Mouse (Mus musculus) testis, adult 2 months (tissue): ENCODE measurements around the gene Ddx18. TPM values are rescaled to one million over a fixed set of nuclear protein-coding genes. Genes with fewer than 3 reads are reported as not detected.

Experiments used
- H3K27ac ChIP-seq: fragments of 200-500 bp; 2 replicates; pipeline ENCODE4 v1.5.1; 2012; ENCODE audit warnings: low read depth, low read length; ENCODE audit not compliant: control insufficient read depth, insufficient read depth
- H3K27me3 ChIP-seq: fragments of 200-500 bp; 2 replicates; pipeline ENCODE4 v1.6.1; 2012; ENCODE audit warnings: mild to moderate bottlenecking, low read length, moderate library complexity; ENCODE audit not compliant: control insufficient read depth, insufficient read depth
- H3K36me3 ChIP-seq: fragments of 200-500 bp; 2 replicates; pipeline ENCODE4 v1.6.1; 2012; ENCODE audit warnings: mild to moderate bottlenecking, low read length; ENCODE audit not compliant: control insufficient read depth, insufficient read depth
- H3K4me1 ChIP-seq: fragments of 200-500 bp; 2 replicates; pipeline ENCODE4 v1.6.1; 2012; ENCODE audit warnings: low read length; ENCODE audit not compliant: control insufficient read depth, insufficient read depth
- H3K4me3 ChIP-seq: fragments of 200-500 bp; 2 replicates; pipeline ENCODE4 v1.5.1; 2012; ENCODE audit warnings: low read depth, mild to moderate bottlenecking, low read length, moderate library complexity, mixed read lengths; ENCODE audit not compliant: control insufficient read depth
- CTCF ChIP-seq: fragments of 200-500 bp; IDR thresholded peaks from 2 replicates; pipeline ENCODE4 v1.5.1; 2012; ENCODE audit warnings: low read depth, mild to moderate bottlenecking, inconsistent platforms, low read length, moderate library complexity; ENCODE audit not compliant: control insufficient read depth, insufficient read depth, insufficient replicate concordance
- POLR2A ChIP-seq: fragments of 200-500 bp; IDR thresholded peaks from 2 replicates; pipeline ENCODE4 v1.6.1; 2012; ENCODE audit warnings: low read depth, mild to moderate bottlenecking, inconsistent platforms, low read length, moderate library complexity; ENCODE audit not compliant: control insufficient read depth
- polyA plus RNA-seq: library from polyadenylated mRNA; depleted of rRNA; stranded (reverse); fragments of >200 nt; gene quantifications from 2 replicates; pipeline ENCODE4 v1.2.3, GENCODE M21; 2012; rRNA removed

Gene Ddx18
- polyA plus RNA-seq: 49.0 and 56.6 TPM in 2 replicates

DNA sequence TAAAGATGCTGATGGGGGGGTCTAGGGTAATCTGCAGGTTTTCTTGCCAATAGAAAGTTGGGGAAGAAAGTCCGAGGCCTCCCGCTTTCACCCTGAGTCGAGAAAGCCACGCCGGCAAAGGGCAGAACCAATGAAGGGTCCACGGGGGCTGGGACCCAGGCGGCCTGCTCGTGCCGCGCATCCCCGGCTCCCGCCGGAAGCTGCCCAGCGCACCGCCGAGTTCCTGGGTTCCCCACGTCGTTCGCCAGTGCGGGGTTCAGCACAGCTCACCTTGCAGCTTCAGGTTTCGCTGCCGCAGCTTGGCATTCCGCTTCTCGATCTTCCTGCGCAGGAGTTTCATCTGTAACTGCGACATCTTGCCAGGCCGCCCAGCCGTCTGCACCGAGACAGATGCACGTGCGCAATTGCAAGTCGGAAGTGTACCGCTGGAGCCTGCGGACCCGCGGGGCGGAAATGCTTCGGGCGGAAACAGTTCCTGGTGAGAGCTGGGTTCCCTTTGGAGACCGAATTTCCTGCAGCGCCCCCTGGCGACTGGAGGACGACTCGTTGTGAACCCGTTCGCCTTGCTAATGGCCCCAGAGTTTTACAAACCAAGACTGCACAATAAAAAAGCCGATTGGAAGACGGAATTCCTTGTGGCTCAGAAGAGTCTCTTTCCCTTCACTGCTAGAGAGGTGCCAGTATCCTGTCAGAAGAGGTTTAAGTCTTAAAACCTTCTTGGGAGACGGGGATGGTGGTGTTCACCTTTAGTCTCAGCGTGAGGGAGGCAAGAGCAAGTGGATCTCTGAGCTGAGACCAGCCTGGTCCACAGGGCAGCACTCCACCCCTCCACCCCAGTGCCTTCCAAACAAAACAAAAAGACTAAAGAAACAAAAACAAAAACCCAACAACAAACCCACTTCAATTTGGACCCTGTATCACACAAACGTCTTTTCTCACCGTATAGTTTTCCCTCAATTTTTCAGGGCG is at the start of gene Ddx18:
Gene Ddx18, minus strand, starts transcription at position 469 of the 969 bp plus-strand sequence.
- Histone ChIP-seq H3K36me3 (no peaks in the 10 kb centered on the region; the same call in 1 of the 2 replicates), H3K27me3 (no peaks in the 10 kb centered on the region), H3K27ac (peak within 1 kb of the TSS; percentile 52), H3K4me3 (peak within 1 kb of the TSS; percentile 87), H3K4me1 (peaks cover 3% of the 10 kb centered on the region)
- TF ChIP-seq CTCF: peak; percentile 90; the same call in 1 of the 2 replicates
- TF ChIP-seq POLR2A: peak; percentile 49

GRCm38 (mm10) chr1:121608000-121608399 is 40.2 kb upstream of the Ddx18 start:
- H3K4me1 ChIP-seq: no peaks in the 10 kb centered on the region

GRCm38 (mm10) chr1:121605118-121605517 is 37.3 kb upstream of the Ddx18 start:
- H3K4me1 ChIP-seq: no peaks in the 10 kb centered on the region
- no peaks in the 10 kb centered on the region for H3K27me3 ChIP-seq
- no peak overlapping the region for H3K27ac ChIP-seq
- no peaks in the 10 kb centered on the region for H3K36me3 ChIP-seq
- no peak overlapping the region for H3K4me3 ChIP-seq
- TF ChIP-seq CTCF (no peak), POLR2A (no peak)

More at GRCm38 (mm10) chr1:121608000-121608399, 40.2 kb upstream of the Ddx18 start:
- Histone ChIP-seq H3K36me3 (no peaks in the 10 kb centered on the region), H3K27me3 (no peaks in the 10 kb centered on the region), H3K4me3 (no peak overlapping the region), H3K27ac (no peak overlapping the region)
- TF ChIP-seq POLR2A (no peak), CTCF (no peak)

DNA sequence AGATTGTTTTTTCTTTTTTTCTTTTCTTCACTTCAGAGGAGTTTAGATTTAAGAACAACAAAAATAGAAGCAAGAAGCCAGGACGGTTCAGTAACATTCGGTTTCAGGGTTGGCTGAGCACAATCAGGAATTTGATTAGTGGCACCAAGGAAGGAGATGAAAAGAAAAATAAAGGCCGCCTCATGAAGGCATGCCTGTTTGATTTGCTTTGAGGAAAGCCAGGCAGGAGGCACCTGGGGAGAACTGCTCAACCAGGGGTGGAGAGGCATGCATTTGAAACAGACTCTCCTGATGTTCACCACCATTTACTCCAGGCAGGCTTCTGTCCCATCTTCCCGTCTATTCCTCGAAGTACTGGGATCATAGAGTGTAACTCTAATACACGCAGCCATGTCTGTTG is 34.1 kb upstream of the Ddx18 start:
- Histone ChIP-seq H3K27ac (no peak overlapping the region), H3K27me3 (no peaks in the 10 kb centered on the region)
- no peak for TF ChIP-seq POLR2A
- no peak for TF ChIP-seq CTCF

DNA sequence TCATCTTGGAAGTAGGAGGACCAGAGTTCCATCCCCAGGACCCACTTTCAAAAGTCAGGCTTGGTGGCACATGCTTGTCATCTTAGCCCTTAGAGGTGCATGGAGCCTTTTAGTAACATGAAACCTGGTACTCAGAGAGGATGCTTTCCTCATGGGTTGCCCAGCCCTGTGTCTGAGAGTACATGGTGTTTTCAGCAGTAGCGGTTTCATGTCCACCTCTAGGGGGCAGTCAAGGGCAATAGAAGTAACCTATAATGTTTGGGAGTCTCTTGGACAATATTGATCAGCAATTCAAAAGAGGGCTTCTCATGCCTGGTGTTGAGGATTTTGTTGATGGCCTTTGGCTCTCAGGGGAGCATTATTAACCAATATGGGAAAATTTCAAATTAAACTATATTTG is 33.3 kb upstream of the Ddx18 start:
- no peak overlapping the region for H3K27ac ChIP-seq
- no peaks in the 10 kb centered on the region for H3K27me3 ChIP-seq
- H3K4me1 ChIP-seq: no peaks in the 10 kb centered on the region
- TF ChIP-seq POLR2A (no peak), CTCF (no peak)
- no peaks in the 10 kb centered on the region for H3K36me3 ChIP-seq
- H3K4me3 ChIP-seq: no peak overlapping the region

More for the DNA sequence above, 34.1 kb upstream of the Ddx18 start:
- H3K4me1 ChIP-seq: no peaks in the 10 kb centered on the region
- H3K4me3 ChIP-seq: no peak overlapping the region
- no peaks in the 10 kb centered on the region for H3K36me3 ChIP-seq

DNA sequence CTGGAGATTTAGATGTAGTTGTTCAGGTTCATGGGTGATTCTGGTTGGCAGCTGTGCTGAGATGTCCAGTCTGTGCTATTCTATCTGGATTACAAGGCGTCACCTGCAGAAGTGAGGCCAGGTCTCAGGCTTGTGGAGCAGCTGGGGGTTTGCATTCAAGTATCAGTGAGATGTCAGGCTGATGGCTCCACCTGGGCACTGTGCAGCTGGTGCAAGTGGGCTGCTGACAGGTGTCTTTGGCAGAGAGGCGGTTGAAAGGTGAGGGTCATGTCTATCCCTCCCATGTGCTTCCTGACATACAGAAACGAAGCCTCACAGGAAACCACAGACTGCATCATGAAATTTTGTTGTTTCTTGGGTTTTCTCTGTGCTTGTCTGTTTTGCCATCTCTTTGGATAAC is 30.6 kb upstream of the Ddx18 start:
- H3K36me3 ChIP-seq: no peaks in the 10 kb centered on the region
- no peak overlapping the region for H3K27ac ChIP-seq
- H3K27me3 ChIP-seq: no peaks in the 10 kb centered on the region
- no peak overlapping the region for H3K4me3 ChIP-seq
- no peaks in the 10 kb centered on the region for H3K4me1 ChIP-seq
- no peak for TF ChIP-seq CTCF
- TF ChIP-seq POLR2A: no peak

GRCm38 (mm10) chr1:121596951-121597625 is 29.3 kb upstream of the Ddx18 start:
- TF ChIP-seq POLR2A (no peak), CTCF (no peak)
- H3K36me3 ChIP-seq: no peaks in the 10 kb centered on the region
- no peak overlapping the region for H3K4me3 ChIP-seq
- H3K27me3 ChIP-seq: no peaks in the 10 kb centered on the region
- H3K27ac ChIP-seq: no peak overlapping the region
- H3K4me1 ChIP-seq: no peaks in the 10 kb centered on the region
